Mouse (Mus musculus) hindbrain, embryonic 10.5 days (tissue): ENCODE results near the gene Tspan18. TPM values are rescaled to one million over a fixed set of nuclear protein-coding genes. Genes with fewer than 3 reads are reported as not detected.
A peak's percentile ranks its signal among the peaks of the same experiment; 100 is the strongest.

Experiments used
- DNase-seq: peaks from one replicate; pipeline ENCODE4 v3.0.0-alpha.2; 2017; ENCODE audit warnings: low spot score
- H3K27ac ChIP-seq: fragments of 300-500 bp; sonication (generic); 2 replicates; pipeline ENCODE4 v1.5.1; 2016; ENCODE audit warnings: mild to moderate bottlenecking, moderate library complexity
- H3K27me3 ChIP-seq: fragments of 300-500 bp; sonication (generic); 2 replicates; pipeline ENCODE4 v1.6.1; 2016; ENCODE audit warnings: mild to moderate bottlenecking; ENCODE audit not compliant: poor library complexity, insufficient read depth, severe bottlenecking
- H3K36me3 ChIP-seq: fragments of 300-500 bp; sonication (generic); 2 replicates; pipeline ENCODE4 v1.6.1; 2016; ENCODE audit warnings: mild to moderate bottlenecking, moderate library complexity
- H3K4me1 ChIP-seq: fragments of 300-500 bp; sonication (generic); replicated peaks from 2 replicates; pipeline ENCODE4 v1.6.1; 2016; ENCODE audit warnings: mild to moderate bottlenecking
- H3K4me3 ChIP-seq: fragments of 300-500 bp; sonication (generic); 2 replicates; pipeline ENCODE4 v1.5.1; 2016; ENCODE audit warnings: mild to moderate bottlenecking, moderate library complexity
- H3K9me3 ChIP-seq: fragments of 300-500 bp; sonication (generic); 2 replicates; pipeline ENCODE4 v1.6.1; 2016; ENCODE audit warnings: mild to moderate bottlenecking, moderate library complexity
- WGBS: fragments of 180-500 bp; shearing (Covaris S2); methylation state at CpG from one replicate; pipeline ENCODE4 v1.1.7; 2016; 5-methylcytosine and 5-hydroxymethylcytosine counted together
- polyA plus RNA-seq: library from polyadenylated mRNA; unstranded; fragments of >200 nt; fragmentation: Nextera tagmentation; extraction: Ambion mirVana; gene quantifications from 2 replicates; pipeline ENCODE4 v1.2.1, GENCODE M21; 2016

The Tspan18 gene
- polyA plus RNA-seq, 1 experiment from 2014 or later: 55.1 TPM

GRCm38 (mm10) chr2:93309724-93310413 is 24.4 kb downstream of the Tspan18 start:
- Histone ChIP-seq H3K4me1 (peaks cover 73% of the 10 kb centered on the region), H3K9me3 (no peaks in the 10 kb centered on the region), H3K36me3 (peaks cover 70% of the 10 kb centered on the region), H3K27ac (0 out of 2 replicates have a peak overlapping the region, but pooled peaks have one; percentile 1), H3K27me3 (no peaks in the 10 kb centered on the region), H3K4me3 (no peak overlapping the region)
- WGBS: 92% methylated on average over 14 of the region's 14 CpGs
- no peak for DNase-seq

DNA sequence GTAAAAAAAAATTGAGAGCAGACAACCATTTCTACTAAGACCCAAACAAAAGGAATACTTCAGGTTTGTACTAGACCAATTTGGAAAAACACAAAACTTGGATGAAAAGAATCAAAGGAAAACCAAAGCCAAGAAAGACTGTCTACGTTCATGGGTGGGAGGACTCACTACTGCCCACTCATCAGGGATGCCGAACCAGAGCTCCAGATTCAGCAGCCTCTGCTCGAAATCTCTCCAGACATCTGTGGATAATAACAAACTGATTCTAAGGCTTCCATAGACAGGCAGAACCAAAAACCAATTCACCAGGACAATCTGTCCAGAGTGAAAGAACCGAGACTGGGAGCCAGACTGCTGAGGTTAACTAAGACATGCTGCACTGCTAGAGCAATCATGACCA is 27.4 kb downstream of the Tspan18 start:
- Histone ChIP-seq H3K36me3 (peaks cover 68% of the 10 kb centered on the region), H3K27me3 (no peaks in the 10 kb centered on the region), H3K27ac (0 out of 2 replicates have a peak overlapping the region, but pooled peaks have one; percentile 12), H3K4me1 (peaks cover 70% of the 10 kb centered on the region), H3K4me3 (no peak overlapping the region), H3K9me3 (no peaks in the 10 kb centered on the region)
- 88% methylated on average over 4 of the region's 4 CpGs for WGBS
- DNase-seq: no peak

GRCm38 (mm10) chr2:93304273-93304634 is 30.1 kb downstream of the Tspan18 start:
- WGBS: 36% methylated on average over 4 of the region's 4 CpGs
- H3K4me1 ChIP-seq: peaks cover 60% of the 10 kb centered on the region
- no peak for DNase-seq
- no peaks in the 10 kb centered on the region for H3K27me3 ChIP-seq
- no peaks in the 10 kb centered on the region for H3K9me3 ChIP-seq
- peaks cover 64% of the 10 kb centered on the region for H3K36me3 ChIP-seq
- H3K4me3 ChIP-seq: peak overlapping the region; percentile 9; the same call in 1 of the 2 replicates
- H3K27ac ChIP-seq: peak overlapping the region; percentile 91

- peak; percentile 63 for DNase-seq
- Histone ChIP-seq H3K4me1 (peaks cover 55% of the 10 kb centered on the region), H3K9me3 (no peaks in the 10 kb centered on the region), H3K36me3 (peaks cover 64% of the 10 kb centered on the region), H3K27me3 (no peaks in the 10 kb centered on the region), H3K27ac (peak overlapping the region; percentile 91), H3K4me3 (peak overlapping the region; percentile 9)
- 13% methylated on average over 16 of the region's 16 CpGs for WGBS
Observed at GRCm38 (mm10) chr2:93303585-93304272, 30.6 kb downstream of the Tspan18 start.

- H3K4me3 ChIP-seq: no peak overlapping the region
- H3K9me3 ChIP-seq: no peaks in the 10 kb centered on the region
- H3K4me1 ChIP-seq: peaks cover 50% of the 10 kb centered on the region
- H3K27me3 ChIP-seq: no peaks in the 10 kb centered on the region
- no peak for DNase-seq
- WGBS: 26% methylated on average over 5 of the region's 5 CpGs
- H3K36me3 ChIP-seq: peaks cover 64% of the 10 kb centered on the region
- peak overlapping the region; percentile 91 for H3K27ac ChIP-seq
Observed at GRCm38 (mm10) chr2:93303260-93303584, 31.1 kb downstream of the Tspan18 start.

DNA sequence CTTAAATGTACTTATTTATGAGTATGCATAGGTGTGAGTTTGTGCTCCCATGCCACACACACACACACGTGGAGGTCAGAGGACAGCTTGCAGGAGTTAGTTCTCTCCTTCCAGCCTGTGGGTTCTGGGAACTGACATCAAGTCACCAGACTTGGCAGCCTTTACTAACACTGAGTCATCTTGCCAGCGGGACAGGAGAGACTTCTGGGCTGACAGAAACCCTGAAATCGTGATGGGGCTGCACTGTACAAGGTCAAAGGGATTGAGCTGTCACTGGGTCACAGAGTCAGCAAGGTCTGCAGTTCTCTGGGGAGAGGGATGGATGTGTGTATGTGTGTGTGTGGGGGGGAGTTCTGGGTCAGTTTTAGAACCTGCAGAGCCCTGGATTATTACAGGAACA is 36.6 kb downstream of the Tspan18 start:
- Histone ChIP-seq H3K4me1 (peaks cover 18% of the 10 kb centered on the region), H3K36me3 (peaks cover 66% of the 10 kb centered on the region), H3K4me3 (no peak overlapping the region), H3K27ac (0 out of 2 replicates have a peak overlapping the region, but pooled peaks have one; percentile 35), H3K27me3 (no peaks in the 10 kb centered on the region), H3K9me3 (peaks cover 10% of the 10 kb centered on the region)
- no peak for DNase-seq
- 75% methylated on average over 3 of the region's 3 CpGs for WGBS

GRCm38 (mm10) chr2:93291186-93291926 is 42.9 kb downstream of the Tspan18 start:
- Histone ChIP-seq H3K36me3 (peaks cover 26% of the 10 kb centered on the region), H3K27ac (peak overlapping the region; percentile 86), H3K4me3 (no peak overlapping the region), H3K4me1 (peaks cover 66% of the 10 kb centered on the region), H3K27me3 (no peaks in the 10 kb centered on the region), H3K9me3 (peaks cover 10% of the 10 kb centered on the region)
- 45% methylated on average over 13 of the region's 13 CpGs for WGBS
- DNase-seq: no peak

- DNase-seq: peak; percentile 80
- H3K27ac ChIP-seq: peak overlapping the region; percentile 86
- peaks cover 75% of the 10 kb centered on the region for H3K4me1 ChIP-seq
- peaks cover 26% of the 10 kb centered on the region for H3K36me3 ChIP-seq
- H3K27me3 ChIP-seq: no peaks in the 10 kb centered on the region
- H3K4me3 ChIP-seq: no peak overlapping the region
- peaks cover 10% of the 10 kb centered on the region for H3K9me3 ChIP-seq
- WGBS: 14% methylated on average over 7 of the region's 7 CpGs
Observed at GRCm38 (mm10) chr2:93290345-93291118, 43.8 kb downstream of the Tspan18 start.

GRCm38 (mm10) chr2:93289161-93289560 is 45.1 kb downstream of the Tspan18 start:
- peaks cover 7% of the 10 kb centered on the region for H3K9me3 ChIP-seq
- peak overlapping the region; percentile 86 for H3K27ac ChIP-seq
- H3K4me1 ChIP-seq: peaks cover 88% of the 10 kb centered on the region
- DNase-seq: no peak
- no peaks in the 10 kb centered on the region for H3K27me3 ChIP-seq
- H3K4me3 ChIP-seq: no peak overlapping the region
- WGBS: 71% methylated on average over 10 of the region's 10 CpGs
- H3K36me3 ChIP-seq: peaks cover 20% of the 10 kb centered on the region

DNA sequence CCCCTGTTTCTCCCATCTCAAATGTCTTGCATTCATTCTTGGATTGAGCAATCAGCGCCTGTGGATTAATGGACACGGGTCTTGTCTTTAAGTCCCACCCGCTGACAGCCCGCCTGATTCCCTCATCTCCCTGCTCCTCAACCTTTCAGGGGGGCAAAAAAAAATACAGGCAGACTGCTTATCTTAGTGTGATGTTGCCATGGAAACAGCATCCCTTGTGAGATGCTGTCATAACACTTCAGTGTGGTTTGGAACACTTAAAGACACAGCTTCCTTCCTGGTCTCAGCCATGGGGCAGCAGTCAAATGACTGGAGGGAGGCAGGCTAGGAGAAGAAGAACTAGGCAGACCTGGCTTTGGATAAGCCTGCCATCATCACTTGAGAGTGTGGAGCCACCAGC is 47.0 kb downstream of the Tspan18 start:
- Histone ChIP-seq H3K4me3 (no peak overlapping the region), H3K27ac (peak overlapping the region; percentile 92), H3K36me3 (peaks cover 2% of the 10 kb centered on the region; the same call in 1 of the 2 replicates), H3K9me3 (no peaks in the 10 kb centered on the region), H3K27me3 (no peaks in the 10 kb centered on the region), H3K4me1 (peaks cover 100% of the 10 kb centered on the region)
- peak; percentile 30 for DNase-seq
- WGBS: 31% methylated on average over 4 of the region's 4 CpGs

DNA sequence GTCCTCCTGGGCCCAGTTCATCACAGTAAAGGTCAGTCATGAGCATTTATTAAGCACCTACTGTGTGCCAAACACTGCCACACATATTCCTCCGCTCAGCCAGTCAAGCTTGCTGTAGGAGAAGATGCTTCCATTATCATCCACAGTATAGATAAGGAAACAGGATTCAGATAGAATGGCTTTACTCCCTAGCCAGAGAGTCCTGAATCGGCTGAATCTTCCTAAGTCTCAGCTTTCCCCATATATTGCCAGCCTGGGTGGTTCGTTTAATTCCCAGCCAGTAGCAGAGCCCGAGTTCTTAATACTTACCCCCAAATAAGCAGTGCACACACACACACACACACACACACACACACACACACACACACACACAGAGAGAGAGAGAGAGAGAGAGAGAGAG is 47.6 kb downstream of the Tspan18 start:
- WGBS: 59% methylated on average over 4 of the region's 4 CpGs
- Histone ChIP-seq H3K27ac (peak overlapping the region; percentile 92), H3K27me3 (no peaks in the 10 kb centered on the region), H3K36me3 (no peaks in the 10 kb centered on the region), H3K4me1 (peaks cover 100% of the 10 kb centered on the region), H3K4me3 (no peak overlapping the region), H3K9me3 (no peaks in the 10 kb centered on the region)
- DNase-seq: no peak

DNA sequence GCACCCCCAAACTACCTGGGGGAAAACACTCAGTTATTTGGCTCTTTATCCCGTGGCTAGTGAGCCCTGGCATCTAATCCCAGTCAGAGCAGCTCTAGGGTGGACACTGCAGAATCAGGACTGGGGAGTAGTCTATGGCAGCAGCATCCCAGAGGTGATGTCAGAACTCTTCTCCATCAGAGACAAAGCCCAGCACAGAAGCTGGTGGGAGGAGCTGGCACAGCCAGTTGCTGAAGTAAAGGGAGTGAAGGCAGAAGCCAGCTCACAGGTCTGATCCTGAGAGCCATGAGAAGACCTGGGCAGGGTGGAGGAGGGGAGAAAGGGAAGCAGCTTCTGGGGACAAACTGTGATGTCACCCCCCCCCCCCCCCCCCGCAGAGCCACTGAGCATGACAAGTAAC is 48.0 kb downstream of the Tspan18 start:
- peak; percentile 24 for DNase-seq
- H3K27me3 ChIP-seq: no peaks in the 10 kb centered on the region
- no peak overlapping the region for H3K4me3 ChIP-seq
- H3K4me1 ChIP-seq: peaks cover 100% of the 10 kb centered on the region
- H3K27ac ChIP-seq: peak overlapping the region; percentile 92
- H3K9me3 ChIP-seq: no peaks in the 10 kb centered on the region
- no peaks in the 10 kb centered on the region for H3K36me3 ChIP-seq
- WGBS: 38% methylated on average over 2 of the region's 2 CpGs
